Mouse (Mus musculus): Measurements from ENCODE around the gene Prpf19. TPM values are rescaled to one million over a fixed set of nuclear protein-coding genes. Genes with fewer than 3 reads are reported as not detected.

Gene Prpf19
- polyA plus RNA-seq, 1 experiment from 2014 or later: 35.8 TPM

GRCm38 (mm10) chr19:10900315-10900714, 5.3 kb downstream of the Prpf19 start:
- 77% methylated on average over 6 of the region's 6 CpGs for WGBS
- Histone ChIP-seq H3K4me2 (replicated peaks) (no peak overlapping the region), H3K4me3 (replicated peaks) (no peak overlapping the region), H3K27me3 (replicated peaks) (no peaks in the 10 kb centered on the region), H3K27ac (no peak overlapping the region), H3K4me1 (replicated peaks) (peaks cover 15% of the 10 kb centered on the region; the same call in 1 of the 2 replicates), H3K9ac (no peak overlapping the region), H3K36me3 (peaks cover 55% of the 10 kb centered on the region), H3K9me3 (no peaks in the 10 kb centered on the region)
- ATAC-seq: no peak

GRCm38 (mm10) chr19:10901046-10901445, 6.0 kb downstream of the Prpf19 start:
- Histone ChIP-seq H3K9me3 (no peaks in the 10 kb centered on the region), H3K4me1 (replicated peaks) (peaks cover 20% of the 10 kb centered on the region), H3K27ac (no peak overlapping the region), H3K36me3 (peaks cover 59% of the 10 kb centered on the region), H3K27me3 (replicated peaks) (no peaks in the 10 kb centered on the region), H3K9ac (no peak overlapping the region), H3K4me3 (replicated peaks) (no peak overlapping the region), H3K4me2 (replicated peaks) (no peak overlapping the region)
- WGBS: 94% methylated on average over 5 of the region's 5 CpGs
- ATAC-seq: no peak

- Histone ChIP-seq H3K27me3 (replicated peaks) (no peaks in the 10 kb centered on the region), H3K4me2 (replicated peaks) (no peak overlapping the region), H3K9ac (no peak overlapping the region), H3K36me3 (peaks cover 53% of the 10 kb centered on the region), H3K4me3 (replicated peaks) (no peak overlapping the region), H3K9me3 (no peaks in the 10 kb centered on the region), H3K27ac (peak overlapping the region; percentile 90), H3K4me1 (replicated peaks) (peaks cover 22% of the 10 kb centered on the region)
- WGBS: 56% methylated on average over 5 of the region's 5 CpGs
- ATAC-seq: no peak
Measured at GRCm38 (mm10) chr19:10904512-10904911, 9.5 kb downstream of the Prpf19 start.

- Histone ChIP-seq H3K4me3 (replicated peaks) (no peak overlapping the region), H3K4me2 (replicated peaks) (peak overlapping the region; percentile 33), H3K9ac (0 out of 2 replicates have a peak overlapping the region, but pooled peaks have one; percentile 20), H3K27ac (peak overlapping the region; percentile 90), H3K9me3 (no peaks in the 10 kb centered on the region), H3K4me1 (replicated peaks) (peaks cover 24% of the 10 kb centered on the region), H3K36me3 (peaks cover 49% of the 10 kb centered on the region), H3K27me3 (replicated peaks) (no peaks in the 10 kb centered on the region)
- 32% methylated on average over 7 of the region's 7 CpGs for WGBS
- ATAC-seq: peak; percentile 87
Measured at GRCm38 (mm10) chr19:10904927-10905727, 10.1 kb downstream of the Prpf19 start.

GRCm38 (mm10) chr19:10905728-10906000, 10.6 kb downstream of the Prpf19 start:
- peaks cover 44% of the 10 kb centered on the region for H3K36me3 ChIP-seq

GRCm38 (mm10) chr19:10907891-10908290, 12.9 kb downstream of the Prpf19 start:
- H3K4me2 ChIP-seq (replicated peaks): no peak overlapping the region
- no peak overlapping the region for H3K9ac ChIP-seq
- no peaks in the 10 kb centered on the region for H3K27me3 ChIP-seq (replicated peaks)
- peak overlapping the region; percentile 81; the same call in 1 of the 2 replicates for H3K27ac ChIP-seq
- peaks cover 25% of the 10 kb centered on the region for H3K36me3 ChIP-seq
- H3K4me1 ChIP-seq (replicated peaks): peaks cover 26% of the 10 kb centered on the region
- 0 out of 2 replicates have a peak, but pooled peaks have one; percentile 19 for ATAC-seq
- WGBS: 57% methylated on average over 3 of the region's 3 CpGs
- H3K4me3 ChIP-seq (replicated peaks): no peak overlapping the region
- H3K9me3 ChIP-seq: no peaks in the 10 kb centered on the region

More at GRCm38 (mm10) chr19:10905728-10906000, 10.6 kb downstream of the Prpf19 start:
- H3K4me2 ChIP-seq (replicated peaks): peak overlapping the region; percentile 33
- ATAC-seq: no peak
- 47% methylated on average over 5 of the region's 5 CpGs for WGBS
- no peaks in the 10 kb centered on the region for H3K27me3 ChIP-seq (replicated peaks)
- H3K27ac ChIP-seq: peak overlapping the region; percentile 90
- H3K9me3 ChIP-seq: no peaks in the 10 kb centered on the region
- H3K9ac ChIP-seq: 0 out of 2 replicates have a peak overlapping the region, but pooled peaks have one; percentile 20
- no peak overlapping the region for H3K4me3 ChIP-seq (replicated peaks)
- peaks cover 24% of the 10 kb centered on the region for H3K4me1 ChIP-seq (replicated peaks)

GRCm38 (mm10) chr19:10909087-10909721, 14.2 kb downstream of the Prpf19 start:
- peak; percentile 46 for ATAC-seq
- H3K4me3 ChIP-seq (replicated peaks): no peak overlapping the region
- H3K27me3 ChIP-seq (replicated peaks): no peaks in the 10 kb centered on the region
- no peaks in the 10 kb centered on the region for H3K9me3 ChIP-seq
- H3K9ac ChIP-seq: no peak overlapping the region
- H3K4me1 ChIP-seq (replicated peaks): peaks cover 25% of the 10 kb centered on the region
- peak overlapping the region; percentile 86 for H3K27ac ChIP-seq
- H3K4me2 ChIP-seq (replicated peaks): no peak overlapping the region
- WGBS: 40% methylated on average over 6 of the region's 6 CpGs
- peaks cover 13% of the 10 kb centered on the region for H3K36me3 ChIP-seq

GRCm38 (mm10) chr19:10914291-10914690, 19.3 kb downstream of the Prpf19 start:
- Histone ChIP-seq H3K9ac (no peak overlapping the region), H3K36me3 (no peaks in the 10 kb centered on the region), H3K27ac (no peak overlapping the region), H3K4me1 (replicated peaks) (0 out of 2 replicates have a peak, but pooled peaks cover 5% of the 10 kb centered on the region), H3K4me2 (replicated peaks) (no peak overlapping the region), H3K27me3 (replicated peaks) (no peaks in the 10 kb centered on the region), H3K9me3 (no peaks in the 10 kb centered on the region), H3K4me3 (replicated peaks) (no peak overlapping the region)
- WGBS: 54% methylated on average over 7 of the region's 7 CpGs
- ATAC-seq: no peak

- no peak for ATAC-seq
Measured at GRCm38 (mm10) chr19:10914870-10915269, 19.8 kb downstream of the Prpf19 start.

GRCm38 (mm10) chr19:10916506-10916905, 21.5 kb downstream of the Prpf19 start:
- Histone ChIP-seq H3K4me3 (replicated peaks) (no peak overlapping the region), H3K4me2 (replicated peaks) (no peak overlapping the region), H3K9me3 (no peaks in the 10 kb centered on the region), H3K9ac (no peak overlapping the region), H3K36me3 (no peaks in the 10 kb centered on the region), H3K4me1 (replicated peaks) (no peaks in the 10 kb centered on the region), H3K27ac (no peak overlapping the region), H3K27me3 (replicated peaks) (no peaks in the 10 kb centered on the region)
- WGBS: 50% methylated on average over 5 of the region's 5 CpGs
- ATAC-seq: no peak

More at GRCm38 (mm10) chr19:10914870-10915269, 19.8 kb downstream of the Prpf19 start:
- no peak overlapping the region for H3K4me3 ChIP-seq (replicated peaks)
- H3K27ac ChIP-seq: no peak overlapping the region
- 79% methylated on average over 2 of the region's 2 CpGs for WGBS
- H3K27me3 ChIP-seq (replicated peaks): no peaks in the 10 kb centered on the region
- H3K9ac ChIP-seq: no peak overlapping the region
- no peak overlapping the region for H3K4me2 ChIP-seq (replicated peaks)
- H3K4me1 ChIP-seq (replicated peaks): 0 out of 2 replicates have a peak, but pooled peaks cover 2% of the 10 kb centered on the region
- no peaks in the 10 kb centered on the region for H3K9me3 ChIP-seq
- H3K36me3 ChIP-seq: no peaks in the 10 kb centered on the region

GRCm38 (mm10) chr19:10918321-10918991, 23.4 kb downstream of the Prpf19 start:
- no peak overlapping the region for H3K4me3 ChIP-seq (replicated peaks)
- H3K27me3 ChIP-seq (replicated peaks): no peaks in the 10 kb centered on the region
- 88% methylated on average over 10 of the region's 10 CpGs for WGBS
- H3K4me1 ChIP-seq (replicated peaks): no peaks in the 10 kb centered on the region
- H3K9me3 ChIP-seq: no peaks in the 10 kb centered on the region
- no peak for ATAC-seq
- H3K36me3 ChIP-seq: no peaks in the 10 kb centered on the region
- H3K4me2 ChIP-seq (replicated peaks): no peak overlapping the region
- no peak overlapping the region for H3K27ac ChIP-seq
- no peak overlapping the region for H3K9ac ChIP-seq

GRCm38 (mm10) chr19:10920532-10920931, 25.5 kb downstream of the Prpf19 start, which contains the start of gene Zp1:
Gene Zp1, minus strand, starts transcription at chr19:10920632.
- H3K9me3 ChIP-seq: no peaks in the 10 kb centered on the region
- no peak within 1 kb of the TSS for H3K4me3 ChIP-seq (replicated peaks)
- H3K27ac ChIP-seq: no peak within 1 kb of the TSS
- H3K9ac ChIP-seq: no peak within 1 kb of the TSS
- 60% methylated on average over 2 of the region's 2 CpGs for WGBS
- no peak within 1 kb of the TSS for H3K4me2 ChIP-seq (replicated peaks)
- H3K36me3 ChIP-seq: no peaks in the 10 kb centered on the region
- ATAC-seq: no peak
- no peaks in the 10 kb centered on the region for H3K4me1 ChIP-seq (replicated peaks)
- H3K27me3 ChIP-seq (replicated peaks): no peaks in the 10 kb centered on the region
